Mouse (Mus musculus): ENCODE measurements around the gene Map1lc3a. TPM values are rescaled to one million over a fixed set of nuclear protein-coding genes. Genes with fewer than 3 reads are reported as not detected.

Map1lc3a gene
- total RNA-seq, 2 experiments from 2014 or later, result 410 to 462 TPM

DNA sequence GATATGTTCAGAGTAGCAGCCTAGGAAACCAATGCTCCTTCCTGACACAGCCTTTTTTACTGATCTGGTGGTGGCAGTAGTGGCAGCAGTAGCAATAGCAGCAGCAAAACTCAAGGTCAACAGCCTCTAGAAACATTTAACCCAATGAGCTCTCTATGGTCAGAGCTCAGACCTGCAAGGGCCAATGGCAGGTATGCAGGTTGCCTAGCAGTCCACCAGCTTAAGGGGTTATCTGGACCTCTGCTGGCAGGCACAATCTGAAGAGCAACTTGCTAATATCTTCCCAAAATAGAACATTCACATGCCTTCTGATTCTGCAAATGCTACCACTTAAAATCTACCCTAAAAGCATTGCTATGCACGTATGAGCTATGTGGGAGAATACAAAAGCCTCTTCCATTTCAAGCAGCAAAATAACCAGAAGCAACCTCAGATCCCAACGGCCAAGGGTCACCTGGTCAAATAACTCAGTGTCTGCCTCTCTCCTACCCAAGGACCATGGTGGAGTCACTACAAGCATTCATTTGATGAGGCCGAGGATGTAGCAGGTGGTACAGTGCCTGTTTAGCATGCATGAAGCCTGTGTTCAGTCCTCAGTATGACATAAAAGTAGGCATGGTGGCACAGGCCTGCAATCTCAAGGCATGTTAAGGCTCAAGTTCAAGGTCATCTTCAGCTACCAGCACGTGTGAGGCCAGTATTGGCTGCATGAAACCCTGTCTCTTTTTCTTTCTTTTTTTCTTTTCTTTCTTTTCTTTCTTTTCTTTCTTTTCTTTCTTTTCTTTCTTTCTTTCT, 11.6 kb downstream of the Map1lc3a start:
- DNase-seq, result peak; percentile 46

DNA sequence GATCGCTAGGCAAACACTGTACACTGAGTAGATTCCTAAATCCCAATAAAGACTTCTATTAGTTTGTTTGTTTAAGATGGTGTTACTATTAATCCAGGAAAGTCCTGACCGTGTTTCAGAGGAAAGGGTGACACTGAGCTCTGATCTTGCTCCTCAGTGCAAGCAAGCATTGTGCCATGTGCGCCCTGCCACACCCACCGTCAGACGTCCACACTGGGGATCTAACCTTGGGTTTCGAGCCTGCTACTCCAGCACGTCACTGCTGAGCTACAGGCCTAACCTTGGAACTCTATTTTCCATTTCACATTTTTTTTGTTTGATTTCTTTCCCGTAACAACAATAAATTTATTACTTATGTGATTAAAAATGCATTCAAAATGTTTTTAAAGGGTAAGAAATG, 14.0 kb downstream of the Map1lc3a start:
- no peak for DNase-seq

DNA sequence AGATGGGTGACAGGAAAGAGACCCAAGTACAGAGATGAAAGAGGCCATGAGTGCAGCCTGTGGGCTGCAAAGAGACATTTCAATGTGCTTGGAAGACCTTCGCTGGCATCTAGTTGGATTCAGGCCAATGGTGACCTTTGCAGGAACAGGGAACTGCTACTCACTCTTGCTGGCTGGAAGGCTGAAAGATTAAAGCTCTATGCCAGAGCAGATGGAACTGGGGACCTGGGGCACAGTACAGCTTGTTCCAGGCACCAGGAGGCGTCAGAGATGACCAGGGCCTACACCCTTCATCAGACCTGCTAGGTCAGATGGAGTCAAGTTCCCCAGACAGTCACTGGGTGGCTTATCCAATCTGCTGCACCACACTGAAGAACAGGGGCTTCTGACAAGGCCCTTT, 17.3 kb downstream of the Map1lc3a start:
- DNase-seq, result peak; percentile 63

DNA sequence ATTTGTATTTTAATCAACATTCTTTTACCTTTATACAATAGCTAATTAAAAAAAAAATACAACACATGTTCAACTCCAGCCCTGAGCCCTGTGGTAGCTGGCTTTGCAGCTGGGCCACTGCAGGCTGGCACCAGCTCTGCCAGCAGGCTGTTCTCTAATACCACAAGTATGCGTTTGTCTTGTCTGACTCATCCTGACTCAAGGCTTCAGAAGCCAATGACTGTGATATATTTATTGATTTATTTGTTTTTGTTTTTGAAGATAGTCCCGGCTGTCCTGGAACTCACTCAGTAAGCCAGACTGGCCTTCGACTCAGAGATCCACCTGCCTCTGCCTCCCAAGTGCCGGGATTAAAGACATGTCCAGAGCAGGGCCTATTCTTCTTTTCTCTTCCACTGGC, 17.8 kb downstream of the Map1lc3a start:
- DNase-seq, result no peak

DNA sequence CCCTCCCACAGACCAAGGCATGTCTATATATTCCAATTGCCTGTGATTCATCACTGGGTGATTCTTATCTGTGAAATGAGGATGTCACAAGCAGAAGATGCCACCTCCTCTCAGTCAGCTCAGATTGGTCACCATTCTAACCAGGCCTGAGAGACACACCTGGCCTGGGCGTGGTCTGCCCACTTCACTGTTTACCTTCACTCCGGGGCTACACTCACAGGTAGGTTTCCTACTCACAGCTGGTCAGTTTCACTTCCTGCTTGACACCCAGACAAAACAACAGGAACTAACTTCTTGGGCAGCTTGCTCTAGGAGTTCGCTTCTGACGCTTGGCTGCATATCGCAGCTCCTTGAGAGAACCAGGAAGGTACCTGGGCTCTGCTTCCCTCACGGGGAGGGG, 19.4 kb downstream of the Map1lc3a start:
- no peak for DNase-seq

DNA sequence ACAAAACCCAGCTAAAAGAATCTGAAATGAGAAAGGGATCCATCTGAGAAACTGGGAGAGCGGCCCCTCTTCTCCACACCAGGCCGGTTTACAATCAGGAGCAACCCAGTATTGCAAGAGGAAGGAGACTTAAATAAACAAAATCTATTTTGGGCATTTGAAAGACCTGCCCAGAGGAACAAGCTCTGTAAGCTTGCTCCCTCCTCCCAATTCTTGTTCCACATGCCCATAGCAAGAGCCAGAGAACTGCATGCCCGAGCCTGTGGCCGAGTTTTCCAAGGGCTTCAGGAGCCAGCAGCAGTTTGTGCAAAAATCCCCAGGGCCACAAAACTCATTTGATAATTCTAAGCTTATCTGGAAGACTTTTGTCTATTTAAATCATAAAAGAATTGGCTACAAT, 23.5 kb downstream of the Map1lc3a start:
- DNase-seq, result peak; percentile 36

DNA sequence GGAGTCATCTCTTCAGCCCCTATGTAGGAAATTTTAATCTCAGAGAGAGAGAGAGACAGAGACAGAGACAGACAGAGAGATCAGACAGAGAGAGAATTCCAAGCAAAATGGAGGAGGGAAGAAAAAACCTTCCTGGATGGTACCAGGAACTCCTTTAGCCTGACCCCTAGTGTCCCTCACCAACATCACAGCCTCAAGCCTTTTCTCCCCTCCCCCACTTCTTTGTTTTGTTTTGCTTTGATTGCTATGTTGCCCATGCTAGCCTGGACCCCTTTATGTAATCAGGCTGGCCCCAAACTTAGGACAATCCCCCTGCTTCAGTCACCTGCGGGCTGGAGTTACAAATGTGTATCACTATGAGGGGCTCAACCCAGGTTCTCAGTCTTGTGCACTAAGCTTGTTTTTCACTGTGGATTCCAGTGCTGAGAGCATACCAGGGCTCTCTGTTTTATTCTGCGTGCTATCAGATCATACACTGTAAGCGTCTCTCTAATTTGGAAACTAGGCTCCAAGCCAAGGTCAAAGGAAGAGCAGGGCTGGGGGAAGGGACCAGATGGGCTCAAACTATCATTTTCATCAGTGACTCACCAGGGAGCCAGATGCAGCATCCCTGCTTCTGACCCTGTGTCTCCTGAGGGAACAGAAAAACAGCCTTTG, 33.0 kb downstream of the Map1lc3a start:
- peak; percentile 39 for DNase-seq

DNA sequence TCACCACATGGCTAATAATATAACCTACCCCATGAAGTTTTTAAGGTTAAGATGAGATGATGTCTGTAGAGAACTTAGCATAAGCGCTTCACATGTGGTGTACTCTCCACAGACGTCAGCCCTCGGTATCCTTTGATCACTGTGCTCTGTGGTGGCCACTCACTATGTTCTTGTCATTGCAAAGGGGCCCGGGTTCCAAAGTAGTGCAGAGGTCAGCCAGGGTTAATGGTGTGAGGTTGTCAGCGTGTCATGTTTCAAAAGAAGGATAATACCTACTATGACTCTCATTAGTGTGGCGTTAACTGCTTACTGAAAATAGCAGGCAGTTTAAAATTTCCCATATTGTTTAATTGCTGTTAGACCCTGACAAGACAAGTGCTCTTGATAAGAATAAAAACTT, 37.6 kb downstream of the Map1lc3a start:
- DNase-seq, result no peak

DNA sequence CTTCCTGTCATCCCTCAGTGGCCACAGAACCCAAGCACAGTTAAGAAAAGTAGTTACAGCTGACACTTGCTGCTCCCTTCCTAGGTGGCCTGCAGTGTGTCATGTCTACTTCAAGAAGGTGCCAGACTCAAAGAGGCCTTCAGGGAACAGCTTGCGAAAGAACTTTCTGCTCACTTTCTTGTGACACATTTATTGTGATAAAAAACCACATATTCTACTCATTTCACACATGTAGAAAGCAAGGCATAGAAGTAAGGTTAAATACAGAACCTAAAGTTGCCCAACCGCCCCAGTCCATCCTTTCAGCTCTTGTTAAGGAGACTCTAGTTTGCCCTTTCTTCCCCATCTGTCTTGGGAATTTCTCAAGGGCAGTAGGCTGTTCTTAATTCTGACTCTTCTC, 42.5 kb downstream of the Map1lc3a start:
- DNase-seq, result no peak

DNA sequence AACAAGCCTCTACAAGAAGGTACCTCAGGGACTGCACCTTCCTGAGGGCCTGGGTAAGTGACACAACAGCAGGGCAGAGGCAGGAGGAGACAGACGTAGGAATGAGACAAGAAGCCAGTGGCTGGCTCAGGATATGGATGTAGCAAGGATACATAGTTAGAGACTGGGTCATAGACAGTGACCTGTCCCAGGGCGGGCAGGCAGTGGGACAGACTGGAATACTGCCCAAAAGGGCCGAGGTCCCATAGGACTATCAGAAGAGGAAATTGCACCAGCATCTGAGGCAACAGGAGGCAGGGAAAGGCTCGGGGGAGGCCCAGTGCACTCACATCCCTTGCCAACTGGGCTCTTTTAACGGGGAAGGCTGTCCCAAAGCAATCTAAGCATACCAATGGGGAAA, 44.5 kb downstream of the Map1lc3a start:
- DNase-seq, result peak; percentile 39

DNA sequence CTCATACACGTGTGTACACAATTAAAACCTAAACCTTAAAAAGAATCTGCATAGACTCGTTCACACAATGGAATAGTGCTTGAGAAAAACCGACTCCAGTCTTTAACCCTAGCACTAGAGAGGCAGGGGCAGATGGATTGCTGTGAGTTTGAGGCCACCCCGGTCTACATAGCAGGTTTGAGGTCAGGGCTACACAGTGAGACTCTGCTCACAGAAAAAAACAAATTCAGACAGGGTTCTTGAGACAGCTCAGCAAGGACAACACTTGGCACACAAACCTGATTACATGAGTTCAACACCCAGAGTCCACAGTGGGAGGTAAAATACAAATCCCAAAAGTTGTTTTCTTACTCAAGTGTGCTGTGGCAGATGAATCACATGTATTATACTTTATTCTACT, 49.9 kb downstream of the Map1lc3a start:
- DNase-seq, result no peak

Other genes starting within 250 kb of the Map1lc3a start
- 10 to 100 TPM; 19.7 to 22.6 TPM for gene Ahcy, start 201.8 kb upstream of the Map1lc3a start, total RNA-seq (2021)
- 10 to 100 TPM; 36.5 to 38.0 TPM for gene Itch, start 142.8 kb upstream of the Map1lc3a start, total RNA-seq (2021)
- 100 to 1,000 TPM; 211 to 218 TPM for gene Dynlrb1, start 39.8 kb upstream of the Map1lc3a start, total RNA-seq (2021)
- 10 to 100 TPM; 39.4 to 42.7 TPM for gene Pigu, start 81.1 kb downstream of the Map1lc3a start, total RNA-seq (2021)
- gene Trp53inp2, start 104.8 kb downstream of the Map1lc3a start, total RNA-seq (2021), result 100 to 1,000 TPM; 491 to 511 TPM
- 10 to 100 TPM; 42.9 to 44.7 TPM for gene Ncoa6, start 197.6 kb downstream of the Map1lc3a start, total RNA-seq (2021)
- gene Acss2, start 241.7 kb downstream of the Map1lc3a start, total RNA-seq (2021), result 10 to 100 TPM; 27.4 TPM
- 1 to 10 TPM in 1 of 2 experiments, under 1 TPM in 1; 0.62 to 1.3 TPM for gene Ggt7, start 241.9 kb downstream of the Map1lc3a start, total RNA-seq (2021)

Data from heart, postnatal 4 days (tissue).